Mouse (Mus musculus) midbrain, embryonic 15.5 days (tissue): ENCODE measurements around the gene Sorbs1. TPM values are rescaled to one million over a fixed set of nuclear protein-coding genes. Genes with fewer than 3 reads are reported as not detected.

Experiments
- ATAC-seq: fragments of 200-750 bp; cut with Nextera tagmentation; replicated peaks from 2 replicates; pipeline ENCODE4 v1.8.0; 2017; ENCODE audit warnings: moderate TSS enrichment
- H3K27ac ChIP-seq: fragments of 300-500 bp; sonication (generic); 2 replicates; pipeline ENCODE4 v1.5.1; 2015; ENCODE audit warnings: mild to moderate bottlenecking, inconsistent platforms
- H3K27me3 ChIP-seq: fragments of 300-500 bp; sonication (generic); replicated peaks from 2 replicates; pipeline ENCODE4 v1.6.1; 2015; ENCODE audit warnings: inconsistent platforms
- H3K36me3 ChIP-seq: fragments of 300-500 bp; sonication (generic); replicated peaks from 2 replicates; pipeline ENCODE4 v1.6.1; 2015; ENCODE audit warnings: inconsistent platforms
- H3K4me1 ChIP-seq: fragments of 300-500 bp; sonication (generic); 2 replicates; pipeline ENCODE4 v1.6.1; 2015; ENCODE audit warnings: inconsistent platforms
- H3K4me2 ChIP-seq: fragments of 300-500 bp; sonication (generic); 2 replicates; pipeline ENCODE4 v1.6.1; 2015; ENCODE audit warnings: inconsistent platforms, mild to moderate bottlenecking, moderate library complexity
- H3K4me3 ChIP-seq: fragments of 300-500 bp; sonication (generic); 2 replicates; pipeline ENCODE4 v1.5.1; 2015; ENCODE audit warnings: mild to moderate bottlenecking, inconsistent platforms
- H3K9ac ChIP-seq: fragments of 300-500 bp; sonication (generic); 2 replicates; pipeline ENCODE4 v1.6.1; 2015; ENCODE audit warnings: mild to moderate bottlenecking, inconsistent platforms
- H3K9me3 ChIP-seq: fragments of 300-500 bp; sonication (generic); 2 replicates; pipeline ENCODE4 v1.6.1; 2016; ENCODE audit warnings: inconsistent platforms
- WGBS: fragments of 180-500 bp; shearing (Covaris S2); methylation state at CpG from one replicate; pipeline ENCODE4 v1.1.7; 2015; ENCODE audit warnings: mixed read lengths; 5-methylcytosine and 5-hydroxymethylcytosine counted together
- polyA plus RNA-seq: library from polyadenylated mRNA; unstranded; fragments of >200 nt; fragmentation: Nextera tagmentation; extraction: Ambion mirVana; gene quantifications from 2 replicates; pipeline ENCODE4 v1.2.1, GENCODE M21; 2015

Sorbs1 gene
- polyA plus RNA-seq, 1 experiment from 2014 or later = 93.9 TPM

DNA sequence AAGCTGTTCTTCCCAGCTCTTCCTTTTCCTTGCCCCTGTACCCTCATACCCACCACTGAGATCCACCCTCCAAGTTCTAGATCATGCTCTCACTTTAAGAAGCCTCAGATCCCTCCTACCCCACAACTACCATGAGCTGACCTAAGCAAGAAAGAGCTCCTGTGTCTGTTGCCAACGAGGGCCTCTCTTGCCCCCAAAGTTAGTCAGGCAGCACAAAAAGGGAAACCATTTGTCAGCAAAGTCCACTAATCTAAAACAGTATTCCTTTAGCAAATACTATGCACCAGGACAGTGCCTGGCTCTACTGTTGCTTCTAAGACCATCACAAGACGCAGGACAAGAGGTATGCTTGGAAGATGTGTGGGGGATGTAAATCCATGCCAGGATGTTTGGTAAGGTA lies 106.4 kb downstream of the Sorbs1 start:
- Histone ChIP-seq H3K36me3 (no peaks in the 10 kb centered on the region), H3K9ac (no peak overlapping the region), H3K4me1 (peaks cover 8% of the 10 kb centered on the region), H3K4me3 (no peak overlapping the region), H3K27ac (no peak overlapping the region), H3K4me2 (no peak overlapping the region), H3K27me3 (no peaks in the 10 kb centered on the region), H3K9me3 (no peaks in the 10 kb centered on the region)
- ATAC-seq = no peak
- 92% methylated on average over 2 of the region's 2 CpGs for WGBS

DNA sequence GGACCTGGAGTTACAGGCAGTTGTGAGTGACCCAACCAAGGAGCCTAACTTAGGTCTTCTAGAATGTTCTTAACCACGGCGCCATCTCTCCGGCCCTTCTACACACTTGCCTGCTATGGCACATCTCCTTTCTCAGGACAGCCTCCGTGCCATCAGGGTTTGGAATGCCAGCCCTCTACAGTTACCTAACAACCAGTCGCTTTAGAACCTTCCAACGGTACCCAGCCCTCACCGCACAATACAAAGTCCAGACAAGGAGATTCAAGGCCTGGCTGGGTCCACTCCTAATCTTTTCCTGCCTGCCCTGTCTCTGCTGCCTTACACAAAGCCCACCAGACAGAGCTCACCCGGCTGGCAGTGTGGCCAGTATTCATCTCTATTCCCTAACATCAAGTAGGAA lies 106.9 kb downstream of the Sorbs1 start:
- no peak overlapping the region for H3K4me2 ChIP-seq
- no peaks in the 10 kb centered on the region for H3K9me3 ChIP-seq
- no peak overlapping the region for H3K4me3 ChIP-seq
- ATAC-seq = no peak
- no peak overlapping the region for H3K9ac ChIP-seq
- peaks cover 7% of the 10 kb centered on the region for H3K4me1 ChIP-seq
- H3K27me3 ChIP-seq = no peaks in the 10 kb centered on the region
- no peaks in the 10 kb centered on the region for H3K36me3 ChIP-seq
- WGBS = 97% methylated on average over 8 of the region's 8 CpGs
- no peak overlapping the region for H3K27ac ChIP-seq

DNA sequence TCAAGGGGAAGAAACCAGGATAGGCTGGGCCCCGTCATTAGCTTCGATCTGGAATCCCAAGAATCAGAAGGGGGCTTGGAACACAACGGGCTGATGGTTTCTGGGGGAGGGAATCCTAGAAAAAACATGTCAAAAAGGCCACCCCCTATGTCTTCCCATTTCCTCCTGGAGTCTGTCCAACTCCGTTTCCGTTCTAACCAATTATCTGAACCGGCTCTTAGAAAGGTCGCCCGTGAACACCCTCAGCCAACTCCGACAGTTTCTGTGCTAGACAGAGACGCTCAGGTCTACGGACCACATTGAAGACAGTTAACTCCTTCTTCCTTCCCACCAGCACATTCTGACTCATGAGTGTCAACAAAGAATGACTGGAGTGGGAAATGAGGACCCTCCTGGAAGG lies 107.8 kb downstream of the Sorbs1 start:
- Histone ChIP-seq H3K4me3 (no peak overlapping the region), H3K4me2 (no peak overlapping the region), H3K27ac (no peak overlapping the region), H3K9me3 (no peaks in the 10 kb centered on the region), H3K4me1 (peaks cover 3% of the 10 kb centered on the region; the same call in 1 of the 2 replicates), H3K9ac (no peak overlapping the region), H3K27me3 (no peaks in the 10 kb centered on the region), H3K36me3 (no peaks in the 10 kb centered on the region)
- WGBS = 74% methylated on average over 11 of the region's 11 CpGs
- ATAC-seq = no peak

DNA sequence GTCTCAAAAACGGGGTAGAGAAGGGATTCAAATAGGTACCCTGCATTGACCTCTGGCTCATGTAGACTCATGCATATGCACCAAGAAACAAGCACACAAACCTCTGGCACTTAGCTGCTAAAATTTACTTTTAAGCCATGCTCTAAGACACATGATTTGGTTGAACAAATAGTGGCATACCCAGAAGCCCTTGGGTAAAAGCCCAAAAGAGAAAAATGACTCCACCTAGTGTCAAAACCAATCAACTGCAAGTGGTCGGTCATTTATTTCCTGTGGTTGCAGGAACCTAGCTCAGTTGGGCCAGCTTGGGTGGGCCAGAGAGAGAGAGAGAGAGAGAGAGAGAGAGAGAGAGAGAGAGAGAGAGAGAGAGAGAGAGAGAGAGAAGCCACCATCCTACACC lies 109.0 kb downstream of the Sorbs1 start:
- no peak for ATAC-seq
- WGBS = 69% methylated on average over 2 of the region's 2 CpGs
- H3K27me3 ChIP-seq = no peaks in the 10 kb centered on the region

DNA sequence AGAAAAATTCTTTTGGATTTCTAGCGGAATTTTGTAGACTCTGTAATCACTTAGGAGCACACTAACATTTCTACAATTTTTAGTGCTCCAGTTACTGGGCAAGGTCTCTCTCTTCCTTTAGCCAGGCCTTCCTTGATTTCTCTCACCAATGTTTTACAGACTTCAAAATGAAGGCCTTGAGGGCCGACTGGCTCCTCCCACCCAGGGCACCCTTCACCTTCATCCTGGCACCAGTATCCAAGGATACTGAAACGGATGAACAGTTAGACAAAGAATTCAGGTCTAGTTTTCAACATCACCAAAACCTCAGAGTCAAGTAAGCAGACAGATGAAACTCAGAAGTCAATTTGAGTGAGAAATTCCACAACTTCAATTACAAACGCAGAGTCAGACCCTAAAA lies 109.6 kb downstream of the Sorbs1 start:
- H3K36me3 ChIP-seq = no peaks in the 10 kb centered on the region
- H3K9me3 ChIP-seq = no peaks in the 10 kb centered on the region
- no peak overlapping the region for H3K27ac ChIP-seq
- H3K27me3 ChIP-seq = no peaks in the 10 kb centered on the region
- ATAC-seq = no peak
- no peak overlapping the region for H3K4me2 ChIP-seq
- H3K4me3 ChIP-seq = no peak overlapping the region
- WGBS = 84% methylated on average over 4 of the region's 4 CpGs
- H3K9ac ChIP-seq = no peak overlapping the region
- H3K4me1 ChIP-seq = no peaks in the 10 kb centered on the region

More for the DNA sequence above, 109.0 kb downstream of the Sorbs1 start:
- Histone ChIP-seq H3K4me1 (no peaks in the 10 kb centered on the region), H3K4me2 (no peak overlapping the region), H3K4me3 (no peak overlapping the region), H3K9ac (no peak overlapping the region), H3K36me3 (no peaks in the 10 kb centered on the region), H3K27ac (no peak overlapping the region), H3K9me3 (no peaks in the 10 kb centered on the region)

DNA sequence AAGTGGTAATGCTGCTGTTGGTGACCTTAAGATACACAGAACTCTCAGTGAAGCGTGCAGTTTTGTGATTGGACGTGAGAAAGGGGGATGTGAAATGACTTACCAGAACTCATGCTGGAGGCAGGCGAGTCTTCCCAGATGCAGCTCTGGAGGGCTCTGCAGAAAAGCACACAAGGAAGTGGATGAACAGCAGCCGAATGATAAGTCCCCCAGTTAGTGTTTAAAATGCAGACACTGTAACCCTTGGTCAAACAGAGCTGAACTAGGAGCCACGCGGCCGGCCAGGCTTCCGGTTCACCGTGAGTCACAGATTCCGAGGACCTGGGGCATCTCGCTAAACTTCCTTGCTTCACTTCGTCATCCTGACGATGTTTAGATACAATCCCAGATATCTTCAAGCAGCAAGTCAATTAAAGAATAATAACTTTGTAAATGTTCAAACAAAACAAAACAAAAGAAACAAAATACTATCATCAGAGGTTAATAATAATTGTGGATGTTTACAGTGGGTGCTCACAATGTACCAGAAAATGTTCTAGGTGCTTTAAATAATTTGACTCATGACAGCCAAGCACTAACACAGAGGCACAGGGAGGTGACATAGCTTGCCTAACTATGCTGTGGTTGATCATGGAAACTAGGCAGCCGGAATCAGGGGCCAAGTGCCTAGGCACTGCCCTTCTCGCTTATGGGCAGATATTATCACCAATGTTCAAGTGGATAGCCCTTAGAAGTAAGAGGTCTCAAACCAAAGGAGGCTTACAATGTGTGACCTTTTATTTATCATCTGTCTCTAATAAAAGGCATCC lies 111.2 kb downstream of the Sorbs1 start:
- no peak for ATAC-seq
- H3K9ac ChIP-seq = no peak overlapping the region
- H3K4me2 ChIP-seq = no peak overlapping the region
- H3K36me3 ChIP-seq = no peaks in the 10 kb centered on the region
- 85% methylated on average over 15 of the region's 15 CpGs for WGBS
- H3K9me3 ChIP-seq = no peaks in the 10 kb centered on the region
- no peaks in the 10 kb centered on the region for H3K4me1 ChIP-seq
- no peak overlapping the region for H3K27ac ChIP-seq
- H3K4me3 ChIP-seq = no peak overlapping the region
- no peaks in the 10 kb centered on the region for H3K27me3 ChIP-seq

DNA sequence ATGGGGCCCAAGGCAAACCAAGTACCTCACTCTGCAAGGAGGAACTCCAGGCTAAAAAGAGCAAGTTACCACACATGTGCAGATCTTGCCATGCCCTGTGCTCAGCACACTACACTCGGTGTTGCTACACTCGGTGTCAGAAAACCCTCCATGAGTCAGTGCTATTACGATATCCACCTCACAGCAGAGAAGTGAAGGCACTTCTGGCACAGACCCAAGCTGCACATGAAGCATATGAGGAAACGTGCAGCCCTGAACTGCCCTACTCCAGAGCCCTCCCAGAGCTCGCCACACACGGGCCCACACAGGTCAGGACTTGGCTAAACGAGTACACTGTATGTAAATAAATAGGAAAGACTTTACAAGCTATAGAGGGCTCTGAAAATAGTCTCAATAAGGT lies 112.4 kb downstream of the Sorbs1 start:
- no peak overlapping the region for H3K4me2 ChIP-seq
- H3K4me3 ChIP-seq = no peak overlapping the region
- 85% methylated on average over 7 of the region's 7 CpGs for WGBS
- H3K9ac ChIP-seq = no peak overlapping the region
- H3K36me3 ChIP-seq = no peaks in the 10 kb centered on the region
- H3K9me3 ChIP-seq = no peaks in the 10 kb centered on the region
- H3K4me1 ChIP-seq = 0 out of 2 replicates have a peak, but pooled peaks cover 1% of the 10 kb centered on the region
- ATAC-seq = no peak
- no peak overlapping the region for H3K27ac ChIP-seq
- no peaks in the 10 kb centered on the region for H3K27me3 ChIP-seq

DNA sequence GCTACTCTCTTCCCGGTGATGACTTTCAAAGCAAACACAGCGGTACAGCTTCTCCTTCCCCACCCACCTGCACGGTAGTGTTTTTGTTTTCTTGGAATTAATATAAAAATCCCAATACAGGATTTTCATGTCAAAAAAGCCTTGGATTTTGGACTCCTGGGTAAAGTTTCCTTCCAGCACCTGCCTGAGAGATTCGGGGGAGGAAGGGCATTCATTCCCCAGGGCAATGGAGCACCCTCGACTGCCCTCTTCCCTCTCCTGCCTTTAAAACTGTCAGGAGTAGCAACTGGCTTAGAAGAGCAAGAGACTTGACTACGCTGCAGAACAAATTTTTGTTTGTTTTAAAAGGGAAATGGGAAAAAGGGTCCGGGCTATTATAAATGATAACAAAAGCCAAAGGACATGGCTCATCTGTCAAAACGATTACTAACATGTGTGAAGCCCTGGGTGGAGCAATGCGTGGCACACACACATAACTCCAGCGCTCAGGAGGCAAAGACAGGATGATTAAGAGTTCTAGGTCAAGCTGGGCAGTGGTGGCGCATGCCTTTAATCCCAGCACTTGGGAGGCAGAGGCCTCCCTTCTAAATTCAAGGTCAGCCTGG lies 113.1 kb downstream of the Sorbs1 start:
- Histone ChIP-seq H3K36me3 (no peaks in the 10 kb centered on the region), H3K4me1 (peaks cover 6% of the 10 kb centered on the region; the same call in 1 of the 2 replicates), H3K4me3 (no peak overlapping the region), H3K27ac (no peak overlapping the region), H3K27me3 (no peaks in the 10 kb centered on the region), H3K9me3 (no peaks in the 10 kb centered on the region), H3K4me2 (no peak overlapping the region), H3K9ac (no peak overlapping the region)
- ATAC-seq = no peak
- 77% methylated on average over 11 of the region's 11 CpGs for WGBS

DNA sequence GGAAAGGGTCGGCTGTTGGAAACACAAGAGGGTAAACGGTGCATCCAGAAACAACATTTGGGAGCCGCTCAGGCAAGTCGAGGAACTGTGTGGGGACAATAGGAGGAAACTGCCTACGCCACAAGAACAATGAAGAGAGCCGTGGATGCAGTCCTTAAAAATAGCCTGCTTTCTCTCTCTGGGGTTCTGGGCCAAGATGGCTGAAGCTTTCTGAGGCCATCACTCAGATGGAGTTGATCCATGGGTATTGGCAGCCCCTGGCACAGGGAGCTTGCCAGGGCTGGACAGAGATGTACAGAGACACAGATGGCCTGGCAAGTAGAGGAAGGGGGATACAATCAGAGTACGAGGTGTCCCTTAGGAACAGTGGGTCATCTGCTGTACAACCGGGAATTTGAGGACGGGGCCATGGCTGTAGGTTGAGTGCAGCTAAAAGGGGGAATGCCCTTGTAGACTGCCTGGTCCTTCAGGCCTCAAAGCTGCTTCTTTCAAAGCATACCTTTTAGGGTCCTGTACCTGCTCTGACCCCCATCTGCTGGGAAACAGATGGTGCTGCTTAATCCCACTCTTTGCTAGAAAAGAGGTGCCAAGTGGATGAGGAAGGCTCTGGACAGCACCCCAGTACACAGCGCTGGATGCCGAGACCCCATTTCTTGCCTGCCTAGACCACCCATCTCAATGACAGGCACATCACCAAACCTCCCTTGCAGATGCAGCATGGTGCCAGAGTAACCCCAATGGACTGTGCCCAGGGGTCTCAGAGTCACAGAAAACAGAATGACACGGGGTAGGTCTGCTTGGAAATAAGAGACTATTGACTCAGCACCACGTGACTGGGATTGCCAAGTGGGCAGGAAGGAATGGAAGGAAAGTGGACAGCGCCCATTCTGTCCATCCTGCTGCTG lies 117.6 kb downstream of the Sorbs1 start:
- Histone ChIP-seq H3K4me2 (no peak overlapping the region), H3K27ac (peak overlapping the region; percentile 13), H3K36me3 (no peaks in the 10 kb centered on the region), H3K9ac (no peak overlapping the region), H3K4me1 (peaks cover 9% of the 10 kb centered on the region; the same call in 1 of the 2 replicates), H3K4me3 (no peak overlapping the region), H3K27me3 (no peaks in the 10 kb centered on the region), H3K9me3 (no peaks in the 10 kb centered on the region)
- no peak for ATAC-seq
- WGBS = 62% methylated on average over 14 of the region's 14 CpGs

DNA sequence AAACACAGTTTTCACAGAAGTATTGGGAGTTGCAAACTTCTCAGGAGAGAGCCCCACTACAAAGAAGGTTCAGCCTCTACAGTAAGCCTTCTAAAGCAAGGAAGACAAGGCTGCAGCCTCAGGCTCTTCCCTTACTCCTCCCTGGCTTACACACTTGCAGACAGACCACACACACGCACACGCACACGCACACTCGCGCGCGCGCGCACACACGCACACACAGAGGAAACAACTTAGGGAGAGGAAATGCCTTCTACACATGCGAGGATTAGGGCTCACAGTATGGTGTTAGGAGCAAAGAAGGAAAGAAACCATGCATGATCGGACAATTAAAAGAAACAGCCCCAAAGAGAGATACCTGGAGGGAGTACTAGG lies 118.3 kb downstream of the Sorbs1 start:
- Histone ChIP-seq H3K9me3 (no peaks in the 10 kb centered on the region), H3K27me3 (no peaks in the 10 kb centered on the region), H3K4me1 (peaks cover 9% of the 10 kb centered on the region; the same call in 1 of the 2 replicates), H3K27ac (peak overlapping the region; percentile 13; the same call in 1 of the 2 replicates), H3K36me3 (no peaks in the 10 kb centered on the region), H3K4me2 (no peak overlapping the region), H3K4me3 (no peak overlapping the region), H3K9ac (no peak overlapping the region)
- ATAC-seq = no peak
- 80% methylated on average over 12 of the region's 12 CpGs for WGBS

DNA sequence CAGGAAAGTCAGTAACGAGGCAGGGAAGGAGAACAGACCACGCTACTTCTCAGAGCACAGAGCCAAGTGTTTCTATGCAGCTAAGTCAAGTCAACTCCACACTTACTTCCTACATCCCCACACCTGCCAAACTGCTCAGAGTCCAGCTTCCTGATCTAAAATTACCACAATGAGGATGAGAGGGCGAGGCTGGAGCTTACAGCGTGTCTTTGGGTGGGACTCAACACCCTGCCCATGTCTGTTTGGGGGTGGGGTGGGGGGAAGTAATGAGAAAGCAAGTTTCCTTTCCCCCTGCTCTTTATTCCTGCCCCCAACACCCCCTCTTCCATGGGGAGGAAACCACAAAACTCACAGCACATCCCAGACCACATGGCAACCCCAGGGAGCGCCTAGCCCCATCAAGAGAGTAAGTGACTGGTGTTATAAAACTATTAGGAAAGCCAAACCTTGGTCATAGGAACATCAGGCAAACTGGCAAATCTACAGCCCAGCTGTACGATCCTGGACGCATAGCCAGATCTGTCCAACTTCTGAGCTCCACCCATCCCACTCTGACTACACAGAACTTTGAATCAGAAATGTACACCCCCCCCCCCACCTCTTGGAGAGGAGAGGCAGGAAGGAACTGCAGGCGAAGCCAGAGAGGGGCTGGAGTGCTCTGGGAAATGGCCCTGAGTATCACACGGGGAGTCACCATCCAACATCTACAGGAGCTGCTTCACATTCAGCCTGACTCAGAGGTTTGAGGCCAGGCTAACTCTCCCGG lies 118.8 kb downstream of the Sorbs1 start:
- ATAC-seq = no peak
- 77% methylated on average over 10 of the region's 10 CpGs for WGBS

More for the DNA sequence above, 118.8 kb downstream of the Sorbs1 start:
- H3K36me3 ChIP-seq = no peaks in the 10 kb centered on the region
- H3K27me3 ChIP-seq = no peaks in the 10 kb centered on the region
- no peak overlapping the region for H3K4me2 ChIP-seq
- no peak overlapping the region for H3K9ac ChIP-seq
- no peak overlapping the region for H3K27ac ChIP-seq
- H3K4me1 ChIP-seq = peaks cover 9% of the 10 kb centered on the region; the same call in 1 of the 2 replicates
- no peak overlapping the region for H3K4me3 ChIP-seq
- no peaks in the 10 kb centered on the region for H3K9me3 ChIP-seq
